Mouse (Mus musculus) cerebellum, adult 2 months (tissue): Measurements from ENCODE around the gene Cps1. TPM values are rescaled to one million over a fixed set of nuclear protein-coding genes. Genes with fewer than 3 reads are reported as not detected.

Experiments used
- DNase-seq, 2 experiments: peaks; one replicate each; pipeline ENCODE4 v3.0.0; 2021
- H3K27ac ChIP-seq: fragments of 200-500 bp; 2 replicates; pipeline ENCODE4 v1.5.1; 2012; ENCODE audit warnings: low read length, control low read depth, inconsistent platforms; ENCODE audit not compliant: insufficient read depth
- H3K27me3 ChIP-seq: fragments of 200-500 bp; 2 replicates; pipeline ENCODE4 v1.6.1; 2012; ENCODE audit warnings: inconsistent platforms, mild to moderate bottlenecking, low read length, moderate library complexity; ENCODE audit not compliant: control insufficient read depth, insufficient read depth
- H3K4me1 ChIP-seq: fragments of 200-500 bp; 2 replicates; pipeline ENCODE4 v1.6.1; 2011; ENCODE audit warnings: low read length; ENCODE audit not compliant: control insufficient read depth, insufficient read depth
- H3K4me3 ChIP-seq: fragments of 200-500 bp; replicated peaks from 2 replicates; pipeline ENCODE3; 2011; ENCODE audit warnings: mild to moderate bottlenecking, low read depth, low read length, control low read depth; ENCODE audit not compliant: insufficient read depth
- CTCF ChIP-seq: fragments of 200-500 bp; IDR thresholded peaks from 2 replicates; pipeline ENCODE4 v1.5.1; 2011; ENCODE audit warnings: low read depth, mild to moderate bottlenecking, control low read depth, low read length, moderate library complexity, borderline replicate concordance; ENCODE audit not compliant: insufficient read depth
- POLR2A ChIP-seq: fragments of 200-500 bp; IDR thresholded peaks from 2 replicates; pipeline ENCODE4 v1.6.1; 2011; ENCODE audit warnings: low read length, control low read depth, borderline replicate concordance; ENCODE audit not compliant: insufficient read depth
- WGBS: fragments of 180-500 bp; shearing (Covaris S2); methylation state at CpG from one replicate; pipeline ENCODE4 v1.1.7; 2018; 5-methylcytosine and 5-hydroxymethylcytosine counted together
- polyA plus RNA-seq: library from polyadenylated mRNA; depleted of rRNA; stranded (reverse); fragments of >200 nt; gene quantifications from 2 replicates; pipeline ENCODE4 v1.2.3, GENCODE M21; 2012

Gene Cps1
- polyA plus RNA-seq, 1 experiment: 0.31 TPM

GRCm38 (mm10) chr1:67183532-67183931 is 60.7 kb downstream of the Cps1 start:
- TF ChIP-seq CTCF: no peak
- TF ChIP-seq POLR2A: no peak
- 57% methylated on average over 6 of the region's 6 CpGs for WGBS
- no peak for DNase-seq
- Histone ChIP-seq H3K4me3 (no peak overlapping the region), H3K4me1 (no peaks in the 10 kb centered on the region), H3K27ac (no peak overlapping the region), H3K27me3 (no peaks in the 10 kb centered on the region)

- TF ChIP-seq CTCF (no peak), POLR2A (no peak)
- 89% methylated on average over 3 of the region's 3 CpGs for WGBS
- Histone ChIP-seq H3K4me3 (no peak overlapping the region), H3K4me1 (no peaks in the 10 kb centered on the region), H3K27ac (no peak overlapping the region), H3K27me3 (no peaks in the 10 kb centered on the region)
- no peak for DNase-seq
Observed at GRCm38 (mm10) chr1:67184134-67184533, 61.3 kb downstream of the Cps1 start.

GRCm38 (mm10) chr1:67197335-67197734 is 74.5 kb downstream of the Cps1 start:
- no peak overlapping the region for H3K27ac ChIP-seq
- no peak for DNase-seq
- no peak overlapping the region for H3K4me3 ChIP-seq
- 95% methylated on average over 2 of the region's 2 CpGs for WGBS
- no peaks in the 10 kb centered on the region for H3K27me3 ChIP-seq
- no peaks in the 10 kb centered on the region for H3K4me1 ChIP-seq
- TF ChIP-seq CTCF: no peak
- no peak for TF ChIP-seq POLR2A

- WGBS: 20% methylated on average over 2 of the region's 2 CpGs
- Histone ChIP-seq H3K4me3 (no peak overlapping the region), H3K4me1 (no peaks in the 10 kb centered on the region), H3K27me3 (no peaks in the 10 kb centered on the region), H3K27ac (no peak overlapping the region)
- DNase-seq: no peak
- TF ChIP-seq CTCF (no peak), POLR2A (no peak)
Observed at GRCm38 (mm10) chr1:67218339-67218944, 95.6 kb downstream of the Cps1 start.

GRCm38 (mm10) chr1:67223666-67224065 is 100.8 kb downstream of the Cps1 start:
- Histone ChIP-seq H3K27me3 (no peaks in the 10 kb centered on the region), H3K4me1 (no peaks in the 10 kb centered on the region), H3K4me3 (no peak overlapping the region), H3K27ac (no peak overlapping the region)
- no peak for DNase-seq
- 56% methylated on average over 7 of the region's 7 CpGs for WGBS
- TF ChIP-seq POLR2A (no peak), CTCF (no peak)

GRCm38 (mm10) chr1:67234861-67235260 is 112.0 kb downstream of the Cps1 start:
- TF ChIP-seq POLR2A (no peak), CTCF (no peak)
- 88% methylated on average over 2 of the region's 2 CpGs for WGBS
- H3K4me3 ChIP-seq: no peak overlapping the region
- no peak overlapping the region for H3K27ac ChIP-seq
- no peak for DNase-seq
- no peaks in the 10 kb centered on the region for H3K4me1 ChIP-seq
- H3K27me3 ChIP-seq: no peaks in the 10 kb centered on the region

- H3K4me3 ChIP-seq: no peak overlapping the region
Observed at GRCm38 (mm10) chr1:67235468-67236217, 112.8 kb downstream of the Cps1 start.

GRCm38 (mm10) chr1:67238446-67238845 is 115.6 kb downstream of the Cps1 start:
- no peak for TF ChIP-seq CTCF
- no peak for TF ChIP-seq POLR2A
- WGBS: 86% methylated on average over 1 of the region's 1 CpGs
- Histone ChIP-seq H3K4me3 (no peak overlapping the region), H3K27me3 (no peaks in the 10 kb centered on the region), H3K4me1 (no peaks in the 10 kb centered on the region), H3K27ac (no peak overlapping the region)
- no peak for DNase-seq

More at GRCm38 (mm10) chr1:67235468-67236217, 112.8 kb downstream of the Cps1 start:
- 61% methylated on average over 7 of the region's 7 CpGs for WGBS
- no peaks in the 10 kb centered on the region for H3K27me3 ChIP-seq
- TF ChIP-seq CTCF (no peak), POLR2A (no peak)
- no peak for DNase-seq
- H3K27ac ChIP-seq: no peak overlapping the region
- H3K4me1 ChIP-seq: no peaks in the 10 kb centered on the region
